Mouse (Mus musculus) liver, adult 2 months (tissue): ENCODE results near the gene Fbxo27.

Experiments
- CTCF ChIP-seq: fragments of 200-500 bp; IDR thresholded peaks from 2 replicates; pipeline ENCODE4 v1.5.1; 2011; ENCODE audit warnings: low read depth, low read length, control low read depth
- POLR2A ChIP-seq: fragments of 200-500 bp; IDR thresholded peaks from 2 replicates; pipeline ENCODE4 v1.6.1; 2011; ENCODE audit warnings: low read length, control low read depth; ENCODE audit not compliant: insufficient read depth; ENCODE audit errors: extremely low read depth

DNA sequence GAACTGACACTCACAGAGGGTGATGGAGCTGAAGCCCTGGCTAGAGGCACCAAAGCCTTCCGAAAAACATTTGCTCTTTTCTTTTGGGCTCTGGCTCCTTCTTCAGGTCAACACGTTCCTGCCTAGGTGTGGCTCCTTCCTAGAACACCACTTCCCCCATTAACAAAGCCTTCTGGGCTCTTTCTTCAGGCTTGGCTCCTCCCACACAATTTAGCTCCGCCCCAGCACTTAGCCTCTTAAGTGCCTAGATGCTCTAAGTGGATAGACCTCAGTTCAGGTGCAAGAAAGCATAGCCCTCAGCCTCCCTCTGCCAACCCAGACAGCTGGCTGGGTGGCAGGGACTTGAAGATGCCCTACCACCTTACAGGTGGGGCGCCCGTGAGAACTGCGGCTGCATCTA lies 43.1 kb downstream of the Fbxo27 start:
- TF ChIP-seq CTCF (no peak), POLR2A (no peak)
